Comparison of ENCODE assay signal across 20 mouse cellular contexts in genomic region chr9:44387221-44387620, GRCm38 (mm10). TPM values are rescaled to one million over a fixed set of nuclear protein-coding genes. Genes with fewer than 3 reads are reported as not detected.
DNase-seq lines count a peak whose midpoint lies in the region; ATAC-seq lines count a peak whose summit lies in the region.
"Had no signal": no experiment of that assay in that cellular context is flagged by ENCODE, and none has a peak within 500 bp of the region (broad histone marks: within the 10 kb centered on the region; RNA-seq: fewer than 3 reads in every experiment).

No protein-coding gene starts in this region.

- no peak overlapping the region for H3K4me2 ChIP-seq in heart, embryonic 11.5 days
- H3K4me2 ChIP-seq in kidney, embryonic 14.5 days (replicated peaks; ENCODE audit: low read depth, low read length), result no peak overlapping the region
- H3K4me2 ChIP-seq: embryonic facial prominence, embryonic 15.5 days; heart, embryonic 13.5 days; hindbrain, embryonic 15.5 days had no signal

- H3K4me1 ChIP-seq in heart, embryonic 11.5 days (ENCODE audit: control insufficient read depth, insufficient read depth, low read length), result no peaks in the 10 kb centered on the region
- no peaks in the 10 kb centered on the region for H3K4me1 ChIP-seq in kidney, embryonic 14.5 days (ENCODE audit: control insufficient read depth, insufficient read depth, low read length)
- H3K4me1 ChIP-seq: embryonic facial prominence, embryonic 15.5 days; forebrain, embryonic 10.5 days; heart, embryonic 13.5 days; hindbrain, embryonic 15.5 days had no signal

- no peak overlapping the region for H3K9ac ChIP-seq in heart, embryonic 11.5 days (ENCODE audit: low read depth, low read length)
- H3K9ac ChIP-seq in kidney, embryonic 14.5 days (ENCODE audit: low read depth, low read length), result no peak overlapping the region
- H3K9ac ChIP-seq: embryonic facial prominence, embryonic 15.5 days; heart, embryonic 13.5 days; hindbrain, embryonic 15.5 days had no signal

- peak; percentile 80 for DNase-seq in heart, adult 11 months
- DNase-seq in kidney, adult 9 months, result peak; percentile 73
- DNase-seq in MN1 (ENCODE audit: low spot score), result peak; percentile 43
- peak; percentile 62 to 78 for DNase-seq in kidney, postnatal 36 days
- DNase-seq: adrenal gland, adult 2 months; adrenal gland, postnatal 25 days; cerebellum, adult 18-20 months; cerebellum, postnatal 10 days; embryo, embryonic 11 days; gastrocnemius, postnatal 10 days; heart, postnatal 36 days had no signal

- H3K36me3 ChIP-seq in heart, embryonic 11.5 days (ENCODE audit: control insufficient read depth, insufficient read depth, low read length), result peaks cover 63% of the 10 kb centered on the region
- H3K36me3 ChIP-seq in kidney, embryonic 14.5 days (ENCODE audit: control insufficient read depth, insufficient read depth, low read length), result peaks cover 95% of the 10 kb centered on the region

- no peak for ATAC-seq in heart, embryonic 11.5 days (replicated peaks; ENCODE audit: insufficient number of reproducible peaks, low FRiP score, low TSS enrichment)
- ATAC-seq in kidney, embryonic 14.5 days (ENCODE audit: low FRiP score, low TSS enrichment), result no peak
- ATAC-seq: forebrain, embryonic 14.5 days had no signal

- WGBS in heart, embryonic 11.5 days (ENCODE audit: insufficient replicate concordance), result 75% methylated on average over 3 of the region's 3 CpGs
- WGBS in kidney, embryonic 14.5 days, result 87% methylated on average over 3 of the region's 3 CpGs

- H3K4me3 ChIP-seq in heart, embryonic 11.5 days (ENCODE audit: low read depth, low read length), result no peak overlapping the region
- H3K4me3 ChIP-seq in kidney, embryonic 14.5 days (ENCODE audit: low read length), result no peak overlapping the region
- H3K4me3 ChIP-seq: embryonic facial prominence, embryonic 15.5 days; erythroblast, embryonic 14.5 days; forebrain, embryonic 10.5 days; heart, embryonic 13.5 days; hindbrain, embryonic 15.5 days had no signal

- no peak overlapping the region for H3K27ac ChIP-seq in heart, embryonic 11.5 days (ENCODE audit: low read depth, low read length)
- H3K27ac ChIP-seq in kidney, embryonic 14.5 days (ENCODE audit: low read depth, low read length), result no peak overlapping the region
- H3K27ac ChIP-seq: embryonic facial prominence, embryonic 15.5 days; forebrain, embryonic 10.5 days; heart, embryonic 13.5 days; hindbrain, embryonic 15.5 days had no signal

- no peaks in the 10 kb centered on the region for H3K9me3 ChIP-seq in heart, embryonic 11.5 days (replicated peaks; ENCODE audit: control insufficient read depth, low read length)
- H3K9me3 ChIP-seq in kidney, embryonic 14.5 days (ENCODE audit: control insufficient read depth, low read length), result no peaks in the 10 kb centered on the region
- H3K9me3 ChIP-seq: embryonic facial prominence, embryonic 15.5 days; forebrain, embryonic 10.5 days; heart, embryonic 13.5 days; hindbrain, embryonic 15.5 days had no signal

- no peaks in the 10 kb centered on the region for H3K27me3 ChIP-seq in heart, embryonic 11.5 days (ENCODE audit: control insufficient read depth, insufficient read depth, low read length)
- no peaks in the 10 kb centered on the region for H3K27me3 ChIP-seq in kidney, embryonic 14.5 days (ENCODE audit: control insufficient read depth, insufficient read depth, low read length)
- H3K27me3 ChIP-seq: CH12.LX; embryonic facial prominence, embryonic 15.5 days; heart, embryonic 13.5 days; hindbrain, embryonic 15.5 days had no signal

RNA-seq across cellular contexts. Expression of gene Hyou1, which starts 7.9 kb away (rescaled TPM):
- 18.2 and 19.4 TPM in 2 replicates for polyA plus RNA-seq in heart, embryonic 11.5 days (2014; fragmentation: Nextera tagmentation; extraction: Ambion mirVana)
- 23.2 and 45.2 TPM in 2 replicates for polyA plus RNA-seq in kidney, embryonic 14.5 days (2014; fragmentation: Nextera tagmentation; extraction: Ambion mirVana)

RNA-seq across cellular contexts. Expression of gene Slc37a4, which starts 9.4 kb away (rescaled TPM):
- polyA plus RNA-seq in heart, embryonic 11.5 days (2014; fragmentation: Nextera tagmentation; extraction: Ambion mirVana), result 31.1 and 31.5 TPM in 2 replicates
- 29.9 and 37.8 TPM in 2 replicates for polyA plus RNA-seq in kidney, embryonic 14.5 days (2014; fragmentation: Nextera tagmentation; extraction: Ambion mirVana)

RNA-seq across cellular contexts. Expression of gene Rps25, which starts 19.7 kb away (rescaled TPM):
- polyA plus RNA-seq in heart, embryonic 11.5 days (2014; fragmentation: Nextera tagmentation; extraction: Ambion mirVana), result 1,538 and 1,582 TPM in 2 replicates
- polyA plus RNA-seq in kidney, embryonic 14.5 days (2014; fragmentation: Nextera tagmentation; extraction: Ambion mirVana), result 2,593 and 3,221 TPM in 2 replicates

RNA-seq across cellular contexts. Expression of gene Trappc4, which starts 20.2 kb away (rescaled TPM):
- polyA plus RNA-seq in heart, embryonic 11.5 days (2014; fragmentation: Nextera tagmentation; extraction: Ambion mirVana), result 76.8 and 79.1 TPM in 2 replicates
- polyA plus RNA-seq in kidney, embryonic 14.5 days (2014; fragmentation: Nextera tagmentation; extraction: Ambion mirVana), result 143 and 162 TPM in 2 replicates

RNA-seq across cellular contexts. Expression of gene Vps11, which starts 25.8 kb away (rescaled TPM):
- polyA plus RNA-seq in heart, embryonic 11.5 days (2014; fragmentation: Nextera tagmentation; extraction: Ambion mirVana), result 15.1 and 19.8 TPM in 2 replicates
- 18.0 and 28.1 TPM in 2 replicates for polyA plus RNA-seq in kidney, embryonic 14.5 days (2014; fragmentation: Nextera tagmentation; extraction: Ambion mirVana)
